Mouse (Mus musculus) right cerebral cortex, adult 18-20 months (tissue): Measurements from ENCODE around the gene Tbx10.
A peak's percentile ranks its signal among the peaks of the same experiment; 100 is the strongest.
"Not testable (repeated sequence)": the region's sequence is repeated elsewhere in the genome, so short reads cannot be mapped to it uniquely, and the experiment has no call there.

Source experiments
- DNase-seq: peaks from one replicate; pipeline ENCODE4 v3.0.0; 2022; ENCODE audit warnings: mixed read lengths

Tbx10 gene

GRCm38 (mm10) chr19:3992416-3992815 lies at the start of gene Tbx10:
Gene Tbx10, plus strand, starts transcription at chr19:3992752.
- DNase-seq = no peak

- no peak for DNase-seq
Measured at GRCm38 (mm10) chr19:3942986-3943735, 49.4 kb upstream of the Tbx10 start.

GRCm38 (mm10) chr19:3945872-3946564 lies 46.5 kb upstream of the Tbx10 start:
- no peak for DNase-seq

GRCm38 (mm10) chr19:3946715-3947114 lies 45.8 kb upstream of the Tbx10 start:
- DNase-seq = peak; percentile 57

- DNase-seq = no peak
Measured at GRCm38 (mm10) chr19:3947813-3948212, 44.7 kb upstream of the Tbx10 start.

- no peak for DNase-seq
Measured at GRCm38 (mm10) chr19:3948546-3948945, 44.0 kb upstream of the Tbx10 start.

GRCm38 (mm10) chr19:3950331-3950730 lies 42.2 kb upstream of the Tbx10 start:
- DNase-seq = no peak

- no peak for DNase-seq
Measured at GRCm38 (mm10) chr19:3951461-3951860, 41.1 kb upstream of the Tbx10 start.

GRCm38 (mm10) chr19:3952099-3952498 lies 40.5 kb upstream of the Tbx10 start:
- no peak for DNase-seq

- no peak for DNase-seq
Measured at GRCm38 (mm10) chr19:3955033-3955432, 37.5 kb upstream of the Tbx10 start.

- no peak for DNase-seq
Measured at GRCm38 (mm10) chr19:3955804-3956203, 36.7 kb upstream of the Tbx10 start.

GRCm38 (mm10) chr19:3957296-3958036 lies 35.1 kb upstream of the Tbx10 start:
- not testable (repeated sequence) for DNase-seq

GRCm38 (mm10) chr19:3958470-3958869 lies 34.1 kb upstream of the Tbx10 start, which contains the start of gene Aldh3b3:
Gene Aldh3b3, plus strand, starts transcription at chr19:3958645.
- no peak for DNase-seq

GRCm38 (mm10) chr19:3959030-3959429 lies 33.5 kb upstream of the Tbx10 start:
- no peak for DNase-seq

- DNase-seq = no peak
Measured at GRCm38 (mm10) chr19:3960211-3960610, 32.3 kb upstream of the Tbx10 start.

GRCm38 (mm10) chr19:3961805-3962204 lies 30.7 kb upstream of the Tbx10 start:
- DNase-seq = not testable (repeated sequence)

GRCm38 (mm10) chr19:3962469-3962868 lies 30.1 kb upstream of the Tbx10 start:
- no peak for DNase-seq

GRCm38 (mm10) chr19:3964030-3964429 lies 28.5 kb upstream of the Tbx10 start:
- DNase-seq = no peak

GRCm38 (mm10) chr19:3966330-3967075 lies 26.0 kb upstream of the Tbx10 start:
- peak; percentile 24 for DNase-seq

- DNase-seq = no peak
Measured at GRCm38 (mm10) chr19:3967258-3967657, 25.3 kb upstream of the Tbx10 start.

GRCm38 (mm10) chr19:3972229-3972628 lies 20.3 kb upstream of the Tbx10 start, which contains the start of gene Aldh3b2:
Gene Aldh3b2, plus strand, starts transcription at chr19:3972328.
- DNase-seq = no peak

GRCm38 (mm10) chr19:3974608-3975007 lies 17.9 kb upstream of the Tbx10 start:
- not testable (repeated sequence) for DNase-seq

- no peak for DNase-seq
Measured at GRCm38 (mm10) chr19:3975866-3976265, 16.7 kb upstream of the Tbx10 start.
